Mouse (Mus musculus): ENCODE measurements around the gene Cxcl3.

Cxcl3 gene

GRCm38 (mm10) chr5:90785659-90786588 lies at the start of gene Cxcl3:
Gene Cxcl3, plus strand, starts transcription at chr5:90786103.
- DNase-seq (ENCODE audit: low read depth, low spot score) = peak; percentile 43

GRCm38 (mm10) chr5:90742029-90742428 lies 43.9 kb upstream of the Cxcl3 start:
- DNase-seq (ENCODE audit: low read depth, low spot score) = no peak

- DNase-seq (ENCODE audit: low read depth, low spot score) = no peak
Measured at GRCm38 (mm10) chr5:90753934-90754333, 32.0 kb upstream of the Cxcl3 start.

DNA sequence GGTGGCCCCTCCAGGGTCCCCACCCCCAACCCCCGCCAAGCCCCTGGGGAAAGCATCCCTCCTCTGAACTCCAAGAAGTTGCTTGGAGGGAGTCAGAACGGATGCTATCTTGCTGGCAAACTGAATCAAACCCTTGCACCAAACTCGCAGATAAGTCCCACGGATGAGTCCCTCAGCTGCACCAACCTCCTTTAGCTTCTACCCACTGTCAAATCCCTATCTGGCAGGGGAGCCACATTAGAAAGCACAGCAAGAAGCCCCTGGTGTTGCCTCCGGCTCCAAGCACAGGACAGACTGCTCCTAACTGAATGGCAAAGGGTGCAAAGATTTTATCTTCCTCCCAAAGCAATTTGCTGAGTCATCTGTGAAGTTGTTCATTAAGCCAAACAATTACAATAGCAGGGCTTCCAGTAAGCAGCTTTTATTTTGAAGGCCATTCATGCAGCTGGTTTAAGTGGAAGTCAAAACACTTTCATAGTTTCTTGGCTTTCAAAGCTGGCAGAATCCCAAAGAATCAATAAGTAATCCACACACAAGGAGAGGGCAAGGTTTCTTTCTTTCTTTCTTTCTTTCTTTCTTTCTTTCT lies 27.8 kb upstream of the Cxcl3 start:
- DNase-seq (ENCODE audit: low read depth, low spot score) = no peak

GRCm38 (mm10) chr5:90759077-90760065 lies 26.5 kb upstream of the Cxcl3 start, which contains the start of gene Cxcl5:
Gene Cxcl5, plus strand, starts transcription at chr5:90759360.
- peak; percentile 66 for DNase-seq (ENCODE audit: low read depth, low spot score)

DNA sequence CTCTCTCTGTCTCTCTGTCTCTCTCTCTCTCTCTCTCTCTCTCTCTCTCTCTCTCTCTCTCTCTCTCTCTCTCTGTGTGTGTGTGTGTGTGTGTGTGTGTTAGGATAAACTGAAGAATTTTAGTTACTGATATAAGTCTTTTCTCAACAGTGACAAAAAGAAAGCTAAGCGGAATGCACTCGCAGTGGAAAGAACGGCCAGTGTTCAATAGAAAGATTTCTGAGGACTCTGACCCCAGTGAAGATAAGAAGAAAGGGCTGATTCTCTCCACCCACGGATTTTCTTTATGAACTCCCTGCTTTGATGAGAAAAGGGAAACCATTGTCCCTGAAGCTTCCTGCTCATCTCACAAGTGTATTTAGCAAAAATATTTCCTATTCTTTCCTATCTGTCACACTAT lies 25.6 kb upstream of the Cxcl3 start:
- no peak for DNase-seq (ENCODE audit: low read depth, low spot score)

- DNase-seq (ENCODE audit: low read depth, low spot score) = no peak
Measured at GRCm38 (mm10) chr5:90760844-90761243, 25.1 kb upstream of the Cxcl3 start.

- DNase-seq (ENCODE audit: low read depth, low spot score) = no peak
Measured at GRCm38 (mm10) chr5:90761834-90762233, 24.1 kb upstream of the Cxcl3 start.

GRCm38 (mm10) chr5:90763912-90764665 lies 21.8 kb upstream of the Cxcl3 start:
- no peak for DNase-seq (ENCODE audit: low read depth, low spot score)

DNA sequence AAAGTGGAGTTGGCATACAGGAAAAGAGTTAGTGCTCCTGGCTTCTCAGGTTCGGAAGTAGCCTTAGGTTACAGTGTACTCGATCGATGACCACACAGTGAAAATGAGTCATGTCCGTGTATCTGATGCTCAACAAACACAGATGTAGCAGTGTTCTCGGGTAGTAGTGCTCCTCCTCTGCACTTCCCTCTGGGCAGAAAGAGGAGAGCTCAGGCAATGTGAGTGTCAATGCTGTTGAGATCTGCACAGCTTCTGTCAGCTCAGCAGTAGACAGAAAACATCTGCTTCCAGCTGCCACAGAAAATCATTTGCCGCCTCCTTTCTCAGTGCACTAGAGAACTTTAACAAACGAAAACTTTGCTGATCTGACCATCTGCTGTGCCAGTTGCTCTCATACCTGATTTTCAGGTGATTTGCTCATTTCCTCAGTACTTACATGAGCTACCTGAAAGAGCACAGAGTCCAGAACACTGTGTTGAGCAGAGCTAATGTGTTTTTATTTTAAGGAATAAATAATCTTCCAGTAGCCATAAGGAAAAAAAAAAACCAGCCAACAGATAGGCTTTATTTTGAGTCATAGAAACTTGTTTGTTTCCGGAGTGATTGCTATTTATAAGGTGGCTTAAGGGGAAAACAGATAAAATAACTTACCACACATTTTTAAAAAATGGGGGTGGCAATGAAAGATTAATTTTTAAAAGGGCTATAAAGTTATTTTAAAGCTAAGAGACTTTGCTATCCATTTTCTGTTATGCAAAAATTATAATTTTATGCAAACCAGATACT lies 19.9 kb upstream of the Cxcl3 start:
- DNase-seq (ENCODE audit: low read depth, low spot score) = no peak

- DNase-seq (ENCODE audit: low read depth, low spot score) = no peak
Measured at GRCm38 (mm10) chr5:90768218-90768617, 17.7 kb upstream of the Cxcl3 start, which contains the start of gene Ppbp. Gene Ppbp, plus strand, starts transcription at chr5:90768518.

DNA sequence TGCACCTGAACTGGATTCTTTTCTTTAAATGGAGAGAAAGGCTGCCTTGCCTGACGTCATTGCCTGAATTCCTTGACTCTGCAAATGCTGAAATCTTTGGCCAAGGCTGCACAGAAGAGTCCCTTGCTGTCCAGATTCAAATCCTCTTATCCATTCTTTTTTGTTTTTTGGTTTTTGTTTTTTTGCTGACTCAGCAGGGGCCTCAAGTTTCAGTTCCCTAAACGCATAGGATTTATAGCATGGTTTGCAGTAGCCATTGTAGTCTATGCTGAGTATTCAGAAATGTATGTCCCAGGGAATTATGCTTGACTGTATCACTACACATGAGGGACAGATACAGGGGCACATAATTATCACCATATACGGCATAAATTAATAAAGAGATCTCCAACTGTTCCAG lies 14.5 kb upstream of the Cxcl3 start:
- no peak for DNase-seq (ENCODE audit: low read depth, low spot score)

- DNase-seq (ENCODE audit: low read depth, low spot score) = no peak
Measured at GRCm38 (mm10) chr5:90771880-90772653, 13.8 kb upstream of the Cxcl3 start, which contains the start of gene Pf4. Gene Pf4, plus strand, starts transcription at chr5:90772435.

DNA sequence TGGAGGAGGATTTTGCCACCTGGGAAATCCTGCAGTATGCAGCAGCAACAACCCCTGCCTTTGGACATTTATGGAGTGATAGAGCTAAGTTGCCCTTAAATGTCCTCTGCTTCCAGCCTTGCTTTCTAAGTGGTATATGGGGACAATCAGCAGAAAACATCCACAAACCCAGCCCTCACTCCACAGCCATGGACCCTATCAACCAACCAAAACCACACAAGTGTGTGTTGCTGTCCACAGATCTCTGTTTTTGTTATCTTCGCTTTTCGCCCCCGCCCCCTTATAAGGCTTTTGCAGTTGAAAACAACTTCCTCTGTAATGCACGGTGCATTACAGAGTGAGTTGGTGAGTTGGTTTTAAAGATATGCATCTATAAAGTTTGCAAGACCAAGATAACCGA lies 10.3 kb upstream of the Cxcl3 start:
- no peak for DNase-seq (ENCODE audit: low read depth, low spot score)

DNA sequence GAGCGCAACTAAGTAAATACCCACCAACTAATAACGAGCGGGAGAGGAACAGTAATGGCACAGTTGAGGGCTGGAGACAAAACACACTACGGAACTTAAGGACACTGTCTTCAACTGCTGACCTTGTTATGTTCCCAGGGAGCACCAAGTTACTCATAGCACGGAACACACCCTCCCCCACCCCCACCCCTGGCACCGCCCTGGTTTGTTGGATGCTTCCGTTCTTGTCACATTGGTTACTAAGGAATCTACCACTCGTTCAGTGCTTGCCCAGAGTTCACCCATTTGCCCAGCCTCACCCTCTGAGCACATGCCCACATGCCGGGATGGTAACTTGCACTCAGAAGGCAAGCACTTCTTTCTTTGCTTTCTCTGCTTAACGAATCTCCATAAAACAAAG lies 8.3 kb upstream of the Cxcl3 start:
- no peak for DNase-seq (ENCODE audit: low read depth, low spot score)

GRCm38 (mm10) chr5:90778856-90779255 lies 7.0 kb upstream of the Cxcl3 start:
- no peak for DNase-seq (ENCODE audit: low read depth, low spot score)

- DNase-seq (ENCODE audit: low read depth, low spot score) = no peak
Measured at GRCm38 (mm10) chr5:90783697-90784096, 2.2 kb upstream of the Cxcl3 start.

GRCm38 (mm10) chr5:90788114-90788513 lies 2.2 kb downstream of the Cxcl3 start:
- DNase-seq (ENCODE audit: low read depth, low spot score) = no peak

All from mesoderm, embryonic 11.5 days (tissue).